Mouse (Mus musculus): ENCODE measurements around the gene Gm128.
"Not testable (repeated sequence)": the region's sequence is repeated elsewhere in the genome, so short reads cannot be mapped to it uniquely, and the experiment has no call there.

Gm128 gene

GRCm38 (mm10) chr3:95231298-95232221, 9.8 kb downstream of the Gm128 start, which contains the start of gene Mllt11:
TSS of gene Mllt11 (minus strand) at chr3:95232171.
- no peak for DNase-seq (ENCODE audit: low spot score in 2 of 2)

GRCm38 (mm10) chr3:95230495-95231297, 10.7 kb downstream of the Gm128 start:
- DNase-seq (ENCODE audit: low spot score in 2 of 2) = no peak

GRCm38 (mm10) chr3:95229781-95230494, 11.5 kb downstream of the Gm128 start:
- DNase-seq (ENCODE audit: low spot score in 2 of 2) = peak in 1 of 2 experiments; percentile 46

- peak in 1 of 2 experiments; percentile 69 for DNase-seq (ENCODE audit: low spot score in 2 of 2)
Measured at GRCm38 (mm10) chr3:95228894-95229780, 12.3 kb downstream of the Gm128 start.

GRCm38 (mm10) chr3:95228148-95228893, 13.1 kb downstream of the Gm128 start, which contains the start of gene Cdc42se1:
TSS of gene Cdc42se1 (plus strand) at chr3:95228732.
- peak; percentile 71 to 83 for DNase-seq (ENCODE audit: low spot score in 2 of 2)

GRCm38 (mm10) chr3:95227214-95227613, 14.2 kb downstream of the Gm128 start:
- no peak for DNase-seq (ENCODE audit: low spot score in 2 of 2)

GRCm38 (mm10) chr3:95224295-95224694, 17.1 kb downstream of the Gm128 start:
- DNase-seq (ENCODE audit: low spot score in 2 of 2) = no peak

- no peak for DNase-seq (ENCODE audit: low spot score in 2 of 2)
Measured at GRCm38 (mm10) chr3:95223041-95223440, 18.4 kb downstream of the Gm128 start.

GRCm38 (mm10) chr3:95218466-95219137, 22.8 kb downstream of the Gm128 start:
- no peak for DNase-seq (ENCODE audit: low spot score in 2 of 2)

- peak; percentile 94 to 95 for DNase-seq (ENCODE audit: low spot score in 2 of 2)
Measured at GRCm38 (mm10) chr3:95217255-95218134, 23.9 kb downstream of the Gm128 start, which contains the start of gene Gabpb2. TSS of gene Gabpb2 (minus strand) at chr3:95217916.

- no peak for DNase-seq (ENCODE audit: low spot score in 2 of 2)
Measured at GRCm38 (mm10) chr3:95216655-95217254, 24.6 kb downstream of the Gm128 start.

- no peak for DNase-seq (ENCODE audit: low spot score in 2 of 2)
Measured at GRCm38 (mm10) chr3:95213609-95213975, 27.8 kb downstream of the Gm128 start.

GRCm38 (mm10) chr3:95212889-95213608, 28.3 kb downstream of the Gm128 start:
- not testable (repeated sequence) for DNase-seq (ENCODE audit: low spot score in 2 of 2)

- DNase-seq (ENCODE audit: low spot score in 2 of 2) = no peak
Measured at GRCm38 (mm10) chr3:95210585-95210984, 30.8 kb downstream of the Gm128 start.

GRCm38 (mm10) chr3:95208286-95208685, 33.1 kb downstream of the Gm128 start:
- no peak for DNase-seq (ENCODE audit: low spot score in 2 of 2)

GRCm38 (mm10) chr3:95203880-95204279, 37.5 kb downstream of the Gm128 start:
- DNase-seq (ENCODE audit: low spot score in 2 of 2) = no peak

GRCm38 (mm10) chr3:95200562-95200961, 40.8 kb downstream of the Gm128 start:
- no peak for DNase-seq (ENCODE audit: low spot score in 2 of 2)
